Mouse (Mus musculus) naive thymus-derived CD4-positive, alpha-beta T cell, adult 2 months (primary cell): ENCODE data around the gene Mbtd1.

Experiments used
- DNase-seq: peaks from one replicate; pipeline ENCODE4 v3.0.0-alpha.2; 2011; ENCODE audit warnings: low read depth

Gene Mbtd1

DNA sequence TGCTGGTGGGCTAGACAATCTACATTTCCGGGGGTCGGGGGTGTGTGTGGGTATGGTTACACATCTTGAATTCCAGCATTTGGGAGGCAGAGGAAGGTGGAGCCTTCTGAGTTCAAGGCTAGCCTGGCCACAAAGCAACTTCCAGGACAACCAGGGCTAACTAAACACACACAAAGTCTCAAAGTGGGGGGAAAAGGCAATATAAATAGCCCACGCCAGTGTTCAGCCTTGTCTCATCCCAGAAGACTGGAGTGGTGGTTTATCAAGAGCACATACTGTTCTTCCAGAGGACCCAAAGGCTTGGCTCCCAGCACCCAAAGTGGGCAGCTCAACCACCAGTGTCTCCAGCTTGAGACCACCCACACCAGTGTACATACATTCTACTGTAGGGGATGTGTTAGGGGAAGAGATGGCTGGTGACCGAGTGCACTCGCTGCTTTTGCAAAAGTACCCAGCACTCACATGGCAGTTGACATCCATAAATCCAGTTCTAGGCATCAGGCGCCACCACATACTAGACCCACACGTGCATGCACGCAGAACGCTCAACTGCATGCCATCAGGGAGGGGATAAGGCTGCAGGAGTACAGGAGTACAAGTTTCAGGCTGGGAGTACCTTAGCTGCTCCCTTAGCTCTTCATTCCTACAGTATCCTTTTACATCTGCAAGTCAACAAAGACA is 63.4 kb downstream of the Mbtd1 start:
- no peak for DNase-seq

- DNase-seq = no peak
Measured at GRCm38 (mm10) chr11:93950045-93950444, 64.4 kb downstream of the Mbtd1 start.

DNA sequence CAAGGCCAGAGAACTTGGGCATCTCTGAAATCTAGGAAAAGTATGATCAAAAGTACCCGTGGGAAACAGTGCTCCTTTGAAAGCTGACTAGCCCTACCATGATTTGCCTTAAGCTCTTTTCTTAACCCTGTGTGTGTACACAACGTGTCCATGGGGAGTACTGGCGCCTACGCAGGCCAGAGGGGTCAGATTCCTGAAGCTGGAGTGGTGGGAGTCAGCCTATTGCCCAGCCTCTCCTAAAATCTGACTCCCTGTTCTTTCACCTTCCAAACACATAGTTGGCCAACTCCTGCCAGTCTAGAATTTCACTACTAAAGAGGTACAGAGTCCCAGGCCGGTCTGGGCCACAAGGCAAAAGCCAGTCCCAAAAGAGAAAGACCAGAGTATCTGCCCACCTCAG is 66.7 kb downstream of the Mbtd1 start:
- DNase-seq = no peak

- DNase-seq = peak; percentile 35
Measured at GRCm38 (mm10) chr11:93954738-93955255, 69.1 kb downstream of the Mbtd1 start.

GRCm38 (mm10) chr11:93955256-93956150 is 69.9 kb downstream of the Mbtd1 start:
- peak; percentile 91 for DNase-seq

DNA sequence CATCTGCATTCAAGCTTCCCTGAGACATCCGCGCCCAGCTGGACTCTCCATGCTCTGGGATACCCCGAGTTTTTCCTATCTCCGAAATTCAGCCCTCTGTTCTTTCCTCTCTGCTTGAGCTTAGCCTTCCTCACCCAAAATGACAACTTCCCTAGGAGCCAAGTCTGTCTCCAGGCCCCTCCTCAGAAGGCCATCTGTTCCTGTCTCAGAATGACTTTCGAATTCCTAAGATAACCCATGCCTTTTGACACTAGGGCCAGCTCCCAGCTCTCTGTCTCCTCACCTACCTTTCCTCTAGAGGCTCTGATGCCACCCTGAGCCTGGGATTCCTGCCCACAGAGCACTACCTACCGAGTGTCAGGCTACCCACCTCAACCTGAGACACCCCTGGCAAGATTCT is 70.5 kb downstream of the Mbtd1 start, which contains the start of gene Nme2:
Nme2 (minus strand) TSS at position 101 of the 400 bp plus-strand sequence.
- DNase-seq = no peak

DNA sequence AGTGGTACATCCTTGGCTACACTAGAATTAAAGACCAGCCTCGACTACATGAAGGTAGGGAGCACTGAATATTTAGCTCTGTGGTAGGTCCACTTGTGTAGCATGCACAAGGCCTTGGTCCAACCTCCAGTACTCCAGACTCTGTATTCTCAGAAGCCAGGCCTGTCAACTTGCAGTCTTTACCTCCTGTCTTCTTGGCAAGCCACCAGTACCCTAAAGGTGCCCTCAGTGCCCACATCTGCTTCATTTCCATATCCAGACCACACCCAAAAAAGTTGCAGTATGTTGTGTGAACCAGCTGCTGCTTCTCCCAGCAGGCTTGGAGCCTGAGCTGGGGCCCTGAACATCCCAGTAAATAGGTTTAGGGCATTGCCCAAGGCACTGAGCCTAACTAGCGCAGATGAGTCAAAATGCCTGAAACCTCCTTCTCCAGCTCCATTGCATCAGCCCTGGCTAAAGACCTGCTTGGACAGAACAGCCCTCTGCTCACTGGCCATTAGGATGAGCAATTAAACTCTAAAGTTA is 71.4 kb downstream of the Mbtd1 start:
- no peak for DNase-seq

DNA sequence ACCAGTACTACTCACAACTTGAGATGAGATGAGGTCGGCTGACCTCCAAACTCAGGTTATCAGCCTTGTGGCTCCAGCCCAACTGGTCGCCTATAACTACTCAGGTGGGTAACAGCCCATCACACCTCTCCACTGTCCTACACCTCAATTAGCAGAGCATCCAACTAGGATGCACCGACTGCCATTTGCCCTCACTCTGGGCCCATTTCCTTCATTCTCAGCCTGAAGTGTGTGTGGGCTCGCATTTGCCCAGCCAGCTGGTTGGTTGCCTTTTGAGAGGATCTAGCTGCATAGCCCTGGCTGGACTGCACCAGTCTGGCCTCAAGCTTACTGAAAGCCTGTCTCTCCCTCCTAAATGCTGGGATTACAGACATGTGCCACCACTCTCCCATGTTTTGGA is 72.1 kb downstream of the Mbtd1 start:
- no peak for DNase-seq

DNA sequence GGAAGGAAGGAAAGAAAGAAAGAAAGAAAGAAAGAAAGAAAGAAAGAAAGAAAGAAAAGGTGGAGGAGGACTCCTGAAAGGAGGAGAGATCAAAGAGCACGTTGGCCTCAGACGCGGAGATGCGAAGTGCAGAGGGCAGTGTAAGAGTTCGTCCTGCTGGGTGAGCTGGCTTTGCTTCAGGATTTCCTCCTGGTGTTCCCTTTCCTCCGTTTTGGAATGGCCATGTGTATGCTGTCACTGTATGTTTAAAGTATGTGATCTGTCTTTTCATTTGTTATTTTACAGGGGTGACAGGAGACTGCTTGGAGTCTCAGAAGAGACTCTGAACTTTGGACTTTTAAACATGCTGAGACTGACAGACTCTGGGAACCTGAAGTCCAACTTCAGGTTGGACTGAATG is 75.8 kb downstream of the Mbtd1 start:
- DNase-seq = no peak

DNA sequence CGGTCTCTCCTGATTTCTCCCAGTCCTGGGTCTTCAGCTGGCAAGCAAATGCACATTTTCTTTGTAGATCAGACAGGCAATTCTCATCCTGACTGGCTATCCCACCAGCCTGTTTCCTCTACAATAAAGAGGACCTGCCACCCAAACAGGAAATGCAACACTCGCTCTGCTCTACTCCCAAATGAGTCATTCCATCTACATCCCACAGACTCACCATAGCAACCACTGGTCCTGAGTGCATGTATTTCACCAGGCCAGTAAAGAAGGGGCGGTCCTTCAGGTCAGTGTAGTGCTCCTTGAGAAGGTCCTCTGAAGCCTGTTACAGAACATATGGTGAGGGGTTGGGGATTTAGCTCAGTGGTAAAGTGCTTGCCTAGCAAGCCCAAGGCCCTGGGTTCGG is 77.4 kb downstream of the Mbtd1 start:
- no peak for DNase-seq

DNA sequence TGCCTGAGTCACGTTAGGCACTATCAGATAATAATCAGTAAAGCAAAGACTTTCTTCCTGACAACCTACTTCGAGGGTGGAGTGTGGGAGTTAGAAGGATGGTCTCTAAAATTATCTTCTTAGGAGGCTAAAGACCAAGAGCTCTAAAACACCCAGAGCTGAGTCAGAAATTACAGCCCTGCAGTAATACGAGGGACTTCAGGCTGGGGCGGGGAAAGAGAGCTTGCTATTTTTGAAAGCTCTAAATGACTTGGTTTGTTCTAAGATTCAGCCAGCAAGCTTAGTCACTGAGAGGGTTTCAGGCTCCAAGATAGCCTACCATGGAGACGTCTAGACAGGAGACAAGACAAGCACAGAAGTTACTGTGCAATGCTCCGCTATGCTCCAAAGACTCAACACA is 79.7 kb downstream of the Mbtd1 start:
- DNase-seq = no peak

- no peak for DNase-seq
Measured at GRCm38 (mm10) chr11:93967381-93967780, 81.7 kb downstream of the Mbtd1 start.

GRCm38 (mm10) chr11:93968005-93968847 is 82.6 kb downstream of the Mbtd1 start, which contains the start of the genes Gm20390 and Nme1:
TSS of gene Gm20390 (minus strand) at chr11:93968293.
TSS of gene Nme1 (minus strand) at chr11:93968521.
- peak; percentile 99 for DNase-seq

DNA sequence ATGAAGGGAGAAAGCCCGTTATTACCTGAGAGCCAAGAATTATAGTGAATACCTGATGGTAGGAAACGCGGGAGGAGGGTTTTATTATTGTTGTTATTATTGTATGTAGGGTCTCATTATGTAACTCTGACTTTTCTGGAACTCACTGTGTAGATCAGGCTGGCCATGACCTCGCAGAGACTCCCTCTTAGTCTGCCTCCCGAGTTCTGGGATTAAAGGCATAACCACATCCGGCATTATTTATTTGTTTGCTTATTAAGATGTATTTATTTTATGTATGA is 83.1 kb downstream of the Mbtd1 start:
- DNase-seq = no peak

DNA sequence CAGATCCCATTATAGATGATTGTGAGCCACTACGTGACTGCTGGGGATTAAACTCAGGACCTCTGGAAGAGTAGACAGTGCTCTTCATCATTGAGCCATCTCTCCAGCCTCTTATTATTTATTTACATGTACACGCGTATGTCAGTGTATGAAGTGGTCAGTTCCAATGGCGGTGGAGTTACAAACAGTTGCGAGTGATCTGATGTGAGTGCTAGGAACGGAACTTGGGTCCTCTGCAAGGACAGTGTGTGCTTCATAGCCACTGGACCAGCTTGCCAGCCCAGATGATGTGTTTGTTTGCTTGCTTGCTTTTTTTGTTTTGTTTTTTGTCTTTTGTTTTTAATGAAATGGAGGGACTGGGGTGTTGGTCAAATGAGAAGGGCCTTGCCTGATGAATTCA is 83.5 kb downstream of the Mbtd1 start:
- DNase-seq = no peak

DNA sequence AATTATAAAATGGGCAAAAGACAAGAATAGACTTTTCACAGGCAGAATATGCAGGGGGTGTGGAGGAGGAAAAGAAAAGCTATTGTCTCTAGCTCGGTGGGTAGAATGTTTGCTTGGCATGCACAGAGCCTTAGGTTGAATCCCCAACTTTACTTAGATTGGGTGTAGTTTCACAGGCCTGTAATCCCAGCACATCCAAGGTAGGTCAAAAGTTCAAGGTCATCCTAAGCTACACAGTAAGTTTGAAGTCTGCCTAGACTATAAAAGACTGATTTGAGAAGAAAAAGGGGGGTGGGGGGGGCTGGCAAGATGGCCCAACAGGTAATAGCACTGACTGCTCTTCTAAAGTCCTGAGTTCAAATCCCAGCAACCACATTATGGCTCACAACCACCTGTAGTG is 84.1 kb downstream of the Mbtd1 start:
- DNase-seq = no peak

GRCm38 (mm10) chr11:93972951-93973350 is 87.3 kb downstream of the Mbtd1 start:
- no peak for DNase-seq

GRCm38 (mm10) chr11:93979502-93980049 is 93.9 kb downstream of the Mbtd1 start:
- DNase-seq = no peak

DNA sequence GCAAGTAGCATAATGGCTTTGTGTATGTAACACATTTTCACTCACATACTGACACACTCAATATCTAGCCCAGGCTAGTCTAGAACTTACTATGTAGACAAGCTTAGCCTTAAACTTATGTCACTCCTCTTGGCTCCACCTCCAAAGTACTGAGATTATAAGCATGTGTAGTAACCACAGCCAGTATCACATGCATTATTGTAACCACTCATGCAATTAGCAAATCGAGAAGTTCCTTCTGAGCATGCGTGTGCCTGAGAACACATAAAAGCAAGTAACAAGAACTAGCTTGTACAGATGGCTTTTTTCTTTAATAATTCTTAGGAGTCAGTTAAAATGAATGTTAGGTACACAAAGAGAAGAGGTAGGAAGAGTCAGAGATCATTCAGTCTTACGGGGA is 99.0 kb downstream of the Mbtd1 start:
- no peak for DNase-seq

DNA sequence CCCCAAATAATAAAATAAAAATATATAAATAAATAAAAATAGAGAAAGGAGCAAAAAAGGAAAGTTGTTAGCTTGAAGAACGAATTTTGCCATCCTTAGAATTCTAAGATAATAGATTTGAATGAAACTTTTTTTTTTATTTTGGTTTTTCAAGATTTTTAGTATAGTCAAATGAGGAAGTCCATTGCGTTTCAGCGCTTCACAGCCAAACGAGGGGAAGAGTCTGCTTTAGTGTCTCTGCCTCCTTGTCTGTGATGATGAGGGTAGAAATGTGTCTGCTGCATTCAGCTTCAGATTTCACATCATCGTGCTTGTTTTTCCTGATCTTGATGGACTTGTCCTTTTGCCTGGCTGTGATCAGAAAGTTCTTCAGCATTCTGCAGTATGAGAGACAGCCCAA is 99.6 kb downstream of the Mbtd1 start:
- DNase-seq = no peak

DNA sequence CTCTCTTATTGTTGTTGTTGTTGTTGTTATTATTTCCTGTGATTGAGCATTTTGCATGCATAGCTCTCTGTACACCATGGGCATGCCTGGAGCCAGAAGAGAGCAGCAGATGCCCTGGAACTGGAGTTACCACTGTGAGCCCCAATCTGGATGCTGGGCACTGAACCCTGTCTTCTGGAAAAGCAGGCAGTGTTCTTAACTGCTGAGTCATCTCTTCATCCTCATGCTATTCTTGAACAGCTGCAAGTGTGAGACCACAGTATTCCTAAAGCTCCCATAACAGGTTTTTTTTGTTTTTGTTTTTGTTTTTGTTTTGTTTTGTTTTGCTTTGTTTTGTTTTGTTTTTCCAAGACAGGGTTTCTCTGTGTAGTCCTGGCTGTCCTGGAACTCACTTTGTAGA is 100.6 kb downstream of the Mbtd1 start:
- DNase-seq = no peak

- no peak for DNase-seq
Measured at GRCm38 (mm10) chr11:93987026-93987425, 101.4 kb downstream of the Mbtd1 start.
